Mouse (Mus musculus): ENCODE measurements around the gene Epm2aip1.

Epm2aip1 gene

GRCm38 (mm10) chr9:111271434-111272160, at the start of gene Epm2aip1, which contains the start of gene Mlh1:
TSS of gene Epm2aip1 (plus strand) at chr9:111271929.
TSS of gene Mlh1 (minus strand) at chr9:111271791.
- peak; percentile 100 for DNase-seq

GRCm38 (mm10) chr9:111223406-111223805, 48.3 kb upstream of the Epm2aip1 start:
- no peak for DNase-seq

GRCm38 (mm10) chr9:111228446-111228845, 43.3 kb upstream of the Epm2aip1 start:
- no peak for DNase-seq

- no peak for DNase-seq
Observed at GRCm38 (mm10) chr9:111234701-111235100, 37.0 kb upstream of the Epm2aip1 start.

GRCm38 (mm10) chr9:111237726-111238125, 34.0 kb upstream of the Epm2aip1 start:
- DNase-seq = no peak

- DNase-seq = no peak
Observed at GRCm38 (mm10) chr9:111239821-111240220, 31.9 kb upstream of the Epm2aip1 start.

GRCm38 (mm10) chr9:111243384-111243783, 28.3 kb upstream of the Epm2aip1 start:
- DNase-seq = no peak

GRCm38 (mm10) chr9:111245546-111245945, 26.2 kb upstream of the Epm2aip1 start:
- no peak for DNase-seq

GRCm38 (mm10) chr9:111247682-111248246, 24.0 kb upstream of the Epm2aip1 start:
- DNase-seq = peak; percentile 21

- DNase-seq = no peak
Observed at GRCm38 (mm10) chr9:111252161-111252869, 19.4 kb upstream of the Epm2aip1 start.

- no peak for DNase-seq
Observed at GRCm38 (mm10) chr9:111260360-111260985, 11.3 kb upstream of the Epm2aip1 start.

GRCm38 (mm10) chr9:111261356-111261755, 10.4 kb upstream of the Epm2aip1 start:
- DNase-seq = no peak

- no peak for DNase-seq
Observed at GRCm38 (mm10) chr9:111267998-111268397, 3.7 kb upstream of the Epm2aip1 start.

GRCm38 (mm10) chr9:111270606-111271005, 1.1 kb upstream of the Epm2aip1 start:
- no peak for DNase-seq

GRCm38 (mm10) chr9:111271056-111271433, 684 bp upstream of the Epm2aip1 start:
- DNase-seq = no peak

GRCm38 (mm10) chr9:111272356-111272755, 627 bp downstream of the Epm2aip1 start:
- DNase-seq = no peak

GRCm38 (mm10) chr9:111272996-111273785, 1.5 kb downstream of the Epm2aip1 start:
- no peak for DNase-seq

- DNase-seq = no peak
Observed at GRCm38 (mm10) chr9:111273958-111274357, 2.2 kb downstream of the Epm2aip1 start.

- no peak for DNase-seq
Observed at GRCm38 (mm10) chr9:111275156-111275555, 3.4 kb downstream of the Epm2aip1 start.

- DNase-seq = no peak
Observed at GRCm38 (mm10) chr9:111285061-111285460, 13.3 kb downstream of the Epm2aip1 start.

GRCm38 (mm10) chr9:111285676-111286075, 13.9 kb downstream of the Epm2aip1 start:
- DNase-seq = no peak

GRCm38 (mm10) chr9:111286468-111286867, 14.7 kb downstream of the Epm2aip1 start:
- DNase-seq = no peak

- DNase-seq = no peak
Observed at GRCm38 (mm10) chr9:111287956-111288355, 16.2 kb downstream of the Epm2aip1 start.
